Mouse (Mus musculus): ENCODE results near the gene Krt82. TPM values are rescaled to one million over a fixed set of nuclear protein-coding genes. Genes with fewer than 3 reads are reported as not detected.

Krt82 gene
- not detected in 2 replicates for polyA plus RNA-seq (2015; fragmentation: Nextera tagmentation; extraction: Ambion mirVana)

GRCm38 (mm10) chr15:101550567-101550966 is at the start of gene Krt82:
Gene Krt82 (minus strand): TSS chr15:101550667.

GRCm38 (mm10) chr15:101573796-101574345 is 23.4 kb upstream of the Krt82 start, which contains the start of gene Krt75:
Gene Krt75 (minus strand): TSS chr15:101573904.

GRCm38 (mm10) chr15:101562850-101563249 is 12.4 kb upstream of the Krt82 start, which contains the start of gene Krt90:
Gene Krt90 (minus strand): TSS chr15:101562950.

GRCm38 (mm10) chr15:101532720-101533119 is 17.7 kb downstream of the Krt82 start, which contains the start of gene Krt84:
Gene Krt84 (minus strand): TSS chr15:101532820.

GRCm38 (mm10) chr15:101517161-101517560 is 33.3 kb downstream of the Krt82 start, which contains the start of gene Gm49425:
Gene Gm49425 (minus strand): TSS chr15:101517261.

GRCm38 (mm10) chr15:101491431-101491830 is 59.0 kb downstream of the Krt82 start, which contains the start of gene Krt83:
Gene Krt83 (minus strand): TSS chr15:101491512.

Small RNA genes within 50 kb of the gene (microRNA-seq; reads per million reads assigned to microRNA genes)
- gene Gm44393 (ENCODE audit: borderline replicate concordance, insufficient number of aligned reads) (not detected), gene Gm44460 (ENCODE audit: borderline replicate concordance, insufficient number of aligned reads) (not detected)

Other genes with a start within 250 kb of the Krt82 start
- gene Krt80, start 180.5 kb downstream of the Krt82 start, polyA plus RNA-seq (2015; fragmentation: Nextera tagmentation; extraction: Ambion mirVana) = 0.51 and 0.54 TPM in 2 replicates
- 16.2 and 18.6 TPM in 2 replicates for gene Krt7, start 139.6 kb downstream of the Krt82 start, polyA plus RNA-seq (2015; fragmentation: Nextera tagmentation; extraction: Ambion mirVana)
- gene Krt87, start 111.9 kb downstream of the Krt82 start, polyA plus RNA-seq (2015; fragmentation: Nextera tagmentation; extraction: Ambion mirVana) = not detected in 2 replicates
- gene Krt88, start 102.9 kb downstream of the Krt82 start, polyA plus RNA-seq (2015; fragmentation: Nextera tagmentation; extraction: Ambion mirVana) = not detected in 2 replicates
- gene Krt81, start 86.9 kb downstream of the Krt82 start, polyA plus RNA-seq (2015; fragmentation: Nextera tagmentation; extraction: Ambion mirVana) = not detected in 2 replicates
- 0.14 TPM in 1 of 2 replicates, not detected in the other for gene Krt86, start 77.2 kb downstream of the Krt82 start, polyA plus RNA-seq (2015; fragmentation: Nextera tagmentation; extraction: Ambion mirVana)
- gene Krt83, start 59.2 kb downstream of the Krt82 start, polyA plus RNA-seq (2015; fragmentation: Nextera tagmentation; extraction: Ambion mirVana) = not detected in 2 replicates
- not detected in 2 replicates for gene Gm49425, start 33.4 kb downstream of the Krt82 start, polyA plus RNA-seq (2015; fragmentation: Nextera tagmentation; extraction: Ambion mirVana)
- not detected in 2 replicates for gene Krt84, start 17.8 kb downstream of the Krt82 start, polyA plus RNA-seq (2015; fragmentation: Nextera tagmentation; extraction: Ambion mirVana)
- 0.90 and 2.8 TPM in 2 replicates for gene Krt90, start 12.3 kb upstream of the Krt82 start, polyA plus RNA-seq (2015; fragmentation: Nextera tagmentation; extraction: Ambion mirVana)
- not detected in 2 replicates for gene Krt75, start 23.2 kb upstream of the Krt82 start, polyA plus RNA-seq (2015; fragmentation: Nextera tagmentation; extraction: Ambion mirVana)
- not detected in 2 replicates for gene Gm5414, start 77.5 kb upstream of the Krt82 start, polyA plus RNA-seq (2015; fragmentation: Nextera tagmentation; extraction: Ambion mirVana)
- not detected in 2 replicates for gene Gm5478, start 96.7 kb upstream of the Krt82 start, polyA plus RNA-seq (2015; fragmentation: Nextera tagmentation; extraction: Ambion mirVana)
- 0.16 TPM in 1 of 2 replicates, not detected in the other for gene Krt6b, start 129.6 kb upstream of the Krt82 start, polyA plus RNA-seq (2015; fragmentation: Nextera tagmentation; extraction: Ambion mirVana)
- gene Krt6a, start 143.6 kb upstream of the Krt82 start, polyA plus RNA-seq (2015; fragmentation: Nextera tagmentation; extraction: Ambion mirVana) = 0.22 TPM in 1 of 2 replicates, not detected in the other
- 0.48 and 1.4 TPM in 2 replicates for gene Krt5, start 162.2 kb upstream of the Krt82 start, polyA plus RNA-seq (2015; fragmentation: Nextera tagmentation; extraction: Ambion mirVana)
- gene Krt71, start 192.4 kb upstream of the Krt82 start, polyA plus RNA-seq (2015; fragmentation: Nextera tagmentation; extraction: Ambion mirVana) = 0.14 TPM in 1 of 2 replicates, not detected in the other
- gene Krt72, start 235.8 kb upstream of the Krt82 start, polyA plus RNA-seq (2015; fragmentation: Nextera tagmentation; extraction: Ambion mirVana) = not detected in 2 replicates

Data from adrenal gland, postnatal 0 days (tissue).